Mouse (Mus musculus) E14TG2a.4 (cell line): Measurements from ENCODE around the gene Acer3.

Experiments used
- CTCF ChIP-seq: conservative IDR thresholded peaks from 2 replicates; pipeline ENCODE4 v1.5.1; 2014; ENCODE audit warnings: low read length
- NANOG ChIP-seq: IDR thresholded peaks from 2 replicates; pipeline ENCODE4 v1.6.1; 2014; ENCODE audit warnings: borderline replicate concordance, low read length, mixed read lengths

DNA sequence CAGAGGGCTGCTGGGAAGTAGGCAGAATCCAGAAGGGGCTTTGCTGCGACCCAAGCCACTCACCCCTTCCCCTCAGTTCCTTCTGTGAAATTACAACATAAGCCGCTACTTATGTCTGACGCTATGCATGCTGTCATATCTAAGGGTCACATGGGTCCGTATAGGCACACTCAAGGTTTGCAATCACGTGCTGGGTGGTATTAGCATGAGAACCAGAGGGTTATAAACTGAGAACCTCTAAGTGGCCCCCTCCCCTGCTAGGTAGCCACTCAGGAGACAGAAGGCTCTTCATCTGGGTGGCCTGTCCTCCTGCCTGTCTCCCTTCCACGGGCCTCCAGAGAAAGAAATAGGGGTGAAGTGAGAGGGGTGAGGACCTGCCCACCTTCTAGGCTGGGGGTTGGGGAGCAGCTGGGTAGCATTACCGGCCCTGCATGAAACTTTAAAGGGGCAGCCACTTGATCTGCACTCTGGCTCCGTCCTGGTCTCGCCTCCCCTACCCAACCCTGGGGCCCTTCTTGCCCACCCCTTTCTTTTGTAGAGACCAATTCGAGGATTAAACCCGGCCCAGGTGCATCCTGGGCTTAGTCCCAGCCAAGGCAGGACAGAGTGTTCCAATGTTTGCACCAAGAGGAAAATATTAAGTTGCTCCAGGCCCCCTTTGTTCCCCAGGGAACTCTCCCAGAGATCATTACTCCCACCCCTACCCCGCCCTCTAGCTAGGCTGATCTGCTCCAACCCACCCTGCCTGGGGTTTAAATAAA, 33.3 kb upstream of the Acer3 start:
- TF ChIP-seq CTCF (no peak), NANOG (no peak)
